Mouse (Mus musculus): ENCODE results near the gene Gucy1b2. TPM values are rescaled to one million over a fixed set of nuclear protein-coding genes. Genes with fewer than 3 reads are reported as not detected.
A peak's percentile ranks its signal among the peaks of the same experiment; 100 is the strongest.

Gene Gucy1b2
- polyA plus RNA-seq, 1 experiment from 2014 or later: 0.41 TPM

DNA sequence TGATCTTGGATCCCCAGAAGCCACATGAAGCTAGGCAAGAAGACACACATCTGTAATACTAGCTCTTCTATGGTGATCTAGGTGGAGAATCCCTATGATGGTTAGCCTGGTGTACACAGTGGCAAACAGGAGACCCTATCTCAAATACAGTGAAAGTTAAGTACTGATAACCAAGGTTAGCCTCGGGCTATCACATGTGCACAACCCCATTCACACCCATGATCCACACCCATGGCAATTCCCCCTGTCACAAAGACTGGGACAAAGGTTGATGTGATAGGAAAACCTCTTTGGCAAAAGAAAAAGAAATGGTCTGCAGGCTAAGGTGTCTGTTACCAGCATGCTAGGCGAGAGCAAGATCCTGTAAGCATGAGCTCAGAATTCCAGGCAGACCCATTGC, 16.0 kb upstream of the Gucy1b2 start:
- Histone ChIP-seq H3K9ac (no peak overlapping the region), H3K9me3 (ENCODE audit: control insufficient read depth, low read length) (no peaks in the 10 kb centered on the region), H3K4me3 (replicated peaks; ENCODE audit: low read length) (no peak overlapping the region), H3K4me1 (replicated peaks; ENCODE audit: control insufficient read depth, insufficient read depth, low read length) (no peaks in the 10 kb centered on the region), H3K36me3 (replicated peaks; ENCODE audit: control insufficient read depth, insufficient read depth) (no peaks in the 10 kb centered on the region), H3K4me2 (replicated peaks) (no peak overlapping the region), H3K27ac (no peak overlapping the region), H3K27me3 (ENCODE audit: control insufficient read depth, insufficient read depth, low read length) (no peaks in the 10 kb centered on the region)
- 88% methylated on average over 2 of the region's 2 CpGs for WGBS
- no peak for ATAC-seq (ENCODE audit: low FRiP score)
- no peak for DNase-seq (ENCODE audit: low spot score)

DNA sequence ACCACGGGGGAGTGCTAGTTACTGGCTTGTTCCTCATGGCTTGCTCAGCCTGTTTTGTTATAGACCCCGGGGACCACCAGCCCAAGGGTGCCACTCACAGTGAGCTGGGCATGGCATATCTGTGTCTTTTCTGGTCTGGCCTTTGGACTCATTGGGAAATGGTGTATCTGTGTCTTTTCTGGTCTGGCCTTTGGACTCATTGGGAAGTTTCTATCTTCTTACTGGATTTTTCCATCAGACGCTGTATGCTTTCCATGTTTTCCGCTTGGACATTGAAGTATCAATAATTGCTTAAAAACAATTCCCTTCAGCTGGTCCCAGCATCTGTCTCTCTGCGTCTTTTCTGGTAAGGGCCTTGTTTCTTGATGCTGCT, 12.7 kb upstream of the Gucy1b2 start:
- ATAC-seq (ENCODE audit: low FRiP score) (no peak), DNase-seq (ENCODE audit: low spot score) (no peak)
- no peaks in the 10 kb centered on the region for H3K36me3 ChIP-seq (replicated peaks; ENCODE audit: control insufficient read depth, insufficient read depth)
- H3K4me1 ChIP-seq (replicated peaks; ENCODE audit: control insufficient read depth, insufficient read depth, low read length): no peaks in the 10 kb centered on the region
- no peaks in the 10 kb centered on the region for H3K27me3 ChIP-seq (ENCODE audit: control insufficient read depth, insufficient read depth, low read length)
- WGBS: 86% methylated on average over 5 of the region's 5 CpGs
- H3K4me3 ChIP-seq (replicated peaks; ENCODE audit: low read length): no peak overlapping the region
- no peak overlapping the region for H3K4me2 ChIP-seq (replicated peaks)
- no peak overlapping the region for H3K9ac ChIP-seq
- no peaks in the 10 kb centered on the region for H3K9me3 ChIP-seq (ENCODE audit: control insufficient read depth, low read length)
- H3K27ac ChIP-seq: no peak overlapping the region

DNA sequence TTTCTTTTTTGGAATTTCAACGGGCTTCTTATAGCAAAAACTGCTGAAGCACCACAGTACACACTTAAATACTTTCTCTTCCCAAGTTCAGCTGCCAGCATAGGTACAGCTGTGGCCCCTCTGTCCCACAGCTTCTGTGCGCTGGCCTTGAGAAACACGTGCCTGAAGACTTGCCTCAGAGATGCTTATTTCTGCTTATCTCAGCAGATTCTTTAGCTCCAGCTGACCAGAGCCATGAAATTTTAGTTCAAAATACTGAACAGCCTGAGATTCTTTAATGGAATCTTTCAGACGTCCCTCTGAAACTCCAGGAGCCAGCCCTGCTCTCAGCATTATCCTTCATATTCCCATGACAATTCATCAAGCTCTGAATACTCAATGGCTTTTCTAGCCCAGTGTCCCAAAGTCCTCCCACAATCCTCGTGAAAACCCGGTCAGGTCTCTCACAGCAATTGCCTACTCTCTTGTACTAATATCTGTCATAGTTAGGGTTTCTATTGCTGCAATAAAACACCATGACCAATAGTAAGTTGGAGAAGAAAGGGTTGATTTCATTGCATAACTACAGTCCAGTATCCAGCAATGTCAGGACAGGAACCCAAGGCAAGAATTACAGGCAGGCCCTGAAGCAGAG, 12.1 kb upstream of the Gucy1b2 start:
- no peaks in the 10 kb centered on the region for H3K4me1 ChIP-seq (replicated peaks; ENCODE audit: control insufficient read depth, insufficient read depth, low read length)
- no peak for DNase-seq (ENCODE audit: low spot score)
- H3K9me3 ChIP-seq (ENCODE audit: control insufficient read depth, low read length): no peaks in the 10 kb centered on the region
- H3K27ac ChIP-seq: no peak overlapping the region
- H3K27me3 ChIP-seq (ENCODE audit: control insufficient read depth, insufficient read depth, low read length): no peaks in the 10 kb centered on the region
- no peak overlapping the region for H3K4me2 ChIP-seq (replicated peaks)
- no peak overlapping the region for H3K4me3 ChIP-seq (replicated peaks; ENCODE audit: low read length)
- no peak for ATAC-seq (ENCODE audit: low FRiP score)
- H3K36me3 ChIP-seq (replicated peaks; ENCODE audit: control insufficient read depth, insufficient read depth): no peaks in the 10 kb centered on the region
- H3K9ac ChIP-seq: no peak overlapping the region
- WGBS: 69% methylated on average over 6 of the region's 6 CpGs

DNA sequence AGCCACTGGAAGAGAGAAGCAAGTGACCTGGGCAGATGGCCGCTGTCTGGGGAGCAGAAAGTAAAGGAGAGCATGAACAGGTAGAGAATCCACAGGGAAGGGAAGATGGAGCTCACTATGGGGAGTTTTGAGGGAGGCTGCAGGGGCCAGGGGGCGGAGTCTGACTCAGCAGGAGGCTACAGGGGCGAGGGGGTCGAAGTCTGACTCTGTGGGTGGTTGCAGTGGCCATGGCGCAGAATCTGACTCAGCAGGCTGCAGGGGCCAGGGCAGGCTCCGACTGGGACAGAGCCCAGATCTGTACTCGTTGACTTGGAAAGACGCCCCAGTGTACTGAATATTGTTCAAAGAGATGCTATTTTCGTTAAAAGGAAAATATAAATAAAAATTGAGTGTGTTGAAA, 8.9 kb upstream of the Gucy1b2 start:
- Histone ChIP-seq H3K27me3 (ENCODE audit: control insufficient read depth, insufficient read depth, low read length) (no peaks in the 10 kb centered on the region), H3K4me2 (replicated peaks) (no peak overlapping the region), H3K4me1 (replicated peaks; ENCODE audit: control insufficient read depth, insufficient read depth, low read length) (no peaks in the 10 kb centered on the region), H3K27ac (no peak overlapping the region), H3K36me3 (replicated peaks; ENCODE audit: control insufficient read depth, insufficient read depth) (no peaks in the 10 kb centered on the region), H3K4me3 (replicated peaks; ENCODE audit: low read length) (no peak overlapping the region), H3K9ac (no peak overlapping the region), H3K9me3 (ENCODE audit: control insufficient read depth, low read length) (no peaks in the 10 kb centered on the region)
- no peak for ATAC-seq (ENCODE audit: low FRiP score)
- whole genome bisulfite sequencing: 15% methylated on average over 9 of the region's 9 CpGs
- no peak for DNase-seq (ENCODE audit: low spot score)

DNA sequence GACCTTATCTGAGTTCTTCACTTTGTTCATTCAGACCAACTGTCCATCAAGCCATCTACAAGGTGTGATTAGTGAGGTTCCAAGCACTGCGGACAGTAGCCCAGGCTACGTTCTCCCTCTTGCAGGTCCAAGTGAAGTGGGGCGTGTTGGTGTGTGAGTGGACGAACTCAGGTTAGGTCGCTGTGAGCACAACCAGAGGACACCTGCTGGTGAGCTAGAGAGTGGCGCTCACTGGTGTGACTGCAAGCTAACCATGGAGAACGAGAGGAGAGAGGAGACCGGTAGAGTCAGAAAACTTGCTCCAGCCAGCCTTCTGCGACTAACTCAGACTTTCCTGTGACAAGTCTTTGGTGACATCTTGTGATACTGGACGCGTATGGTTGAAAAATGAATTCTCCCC, 3.5 kb upstream of the Gucy1b2 start:
- DNase-seq (ENCODE audit: low spot score) (no peak), ATAC-seq (ENCODE audit: low FRiP score) (no peak)
- Histone ChIP-seq H3K9ac (no peak overlapping the region), H3K4me3 (replicated peaks; ENCODE audit: low read length) (no peak overlapping the region), H3K27ac (no peak overlapping the region), H3K36me3 (replicated peaks; ENCODE audit: control insufficient read depth, insufficient read depth) (no peaks in the 10 kb centered on the region), H3K27me3 (ENCODE audit: control insufficient read depth, insufficient read depth, low read length) (no peaks in the 10 kb centered on the region), H3K9me3 (ENCODE audit: control insufficient read depth, low read length) (no peaks in the 10 kb centered on the region), H3K4me1 (replicated peaks; ENCODE audit: control insufficient read depth, insufficient read depth, low read length) (peaks cover 5% of the 10 kb centered on the region; the same call in 1 of the 2 replicates), H3K4me2 (replicated peaks) (no peak overlapping the region)
- 66% methylated on average over 11 of the region's 11 CpGs for WGBS

DNA sequence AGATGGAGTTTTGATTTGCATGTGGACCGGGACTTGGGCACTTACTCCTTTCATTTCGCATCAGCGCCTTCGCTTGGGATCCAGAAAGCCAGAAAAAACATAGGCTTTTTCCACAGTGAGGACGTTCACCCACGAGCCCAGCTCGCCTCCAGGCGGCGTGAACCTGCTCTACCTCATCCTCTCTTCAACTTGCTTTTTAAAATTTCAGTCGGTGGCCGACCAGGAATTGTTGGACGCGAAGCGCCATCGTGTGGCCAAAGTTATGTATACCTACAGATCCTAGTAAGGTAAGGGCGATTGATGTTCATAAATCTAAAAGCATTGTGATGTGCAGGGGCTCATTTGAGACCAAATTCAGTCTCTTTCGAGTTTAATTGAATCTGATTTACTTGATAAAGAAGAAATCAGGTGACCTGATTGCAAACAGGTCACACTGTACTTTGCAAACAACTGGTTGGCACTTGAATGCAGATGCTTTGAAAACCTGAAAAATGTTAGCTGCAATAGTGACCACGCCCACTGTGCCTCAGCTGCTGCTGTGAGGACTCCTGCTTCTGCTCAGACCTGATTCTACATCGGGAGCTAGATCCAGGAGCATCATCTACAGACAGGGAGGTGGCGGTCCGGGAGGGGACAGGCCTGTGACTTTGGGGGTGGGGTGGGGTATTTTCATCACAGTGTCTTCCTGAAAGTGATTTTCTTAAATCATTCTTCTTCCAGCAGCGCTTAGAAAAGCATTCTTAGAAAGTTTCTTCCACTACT, 1.5 kb upstream of the Gucy1b2 start:
- ATAC-seq (ENCODE audit: low FRiP score): peak; percentile 69
- Histone ChIP-seq H3K36me3 (replicated peaks; ENCODE audit: control insufficient read depth, insufficient read depth) (no peaks in the 10 kb centered on the region), H3K9ac (peak overlapping the region; percentile 17; the same call in 1 of the 2 replicates), H3K27ac (no peak overlapping the region), H3K4me2 (replicated peaks) (peak overlapping the region; percentile 30), H3K4me3 (replicated peaks; ENCODE audit: low read length) (no peak overlapping the region), H3K27me3 (ENCODE audit: control insufficient read depth, insufficient read depth, low read length) (no peaks in the 10 kb centered on the region), H3K9me3 (ENCODE audit: control insufficient read depth, low read length) (no peaks in the 10 kb centered on the region), H3K4me1 (replicated peaks; ENCODE audit: control insufficient read depth, insufficient read depth, low read length) (peaks cover 10% of the 10 kb centered on the region; the same call in 1 of the 2 replicates)
- DNase-seq (ENCODE audit: low spot score): peak; percentile 95
- 18% methylated on average over 22 of the region's 22 CpGs for whole genome bisulfite sequencing

DNA sequence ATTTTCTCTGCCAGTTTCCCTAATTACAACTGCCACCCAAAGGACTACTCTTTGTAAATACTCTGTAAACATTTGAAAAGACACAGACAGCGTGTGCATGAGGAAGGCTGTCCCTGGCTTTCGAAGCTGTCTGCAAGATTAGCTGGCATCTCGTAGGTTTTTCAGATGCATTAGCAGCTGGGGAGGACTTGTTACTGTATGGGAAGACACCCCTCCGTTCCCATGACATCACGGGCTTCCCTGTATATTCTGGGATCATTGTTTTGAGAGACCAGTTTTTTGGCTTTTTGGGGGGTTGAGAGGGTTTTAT, 564 bp downstream of the Gucy1b2 start:
- no peak overlapping the region for H3K4me2 ChIP-seq (replicated peaks)
- H3K9me3 ChIP-seq (ENCODE audit: control insufficient read depth, low read length): no peaks in the 10 kb centered on the region
- peaks cover 10% of the 10 kb centered on the region; the same call in 1 of the 2 replicates for H3K4me1 ChIP-seq (replicated peaks; ENCODE audit: control insufficient read depth, insufficient read depth, low read length)
- H3K4me3 ChIP-seq (replicated peaks; ENCODE audit: low read length): no peak overlapping the region
- 55% methylated on average over 5 of the region's 5 CpGs for WGBS
- H3K36me3 ChIP-seq (replicated peaks; ENCODE audit: control insufficient read depth, insufficient read depth): no peaks in the 10 kb centered on the region
- DNase-seq (ENCODE audit: low spot score) (no peak), ATAC-seq (ENCODE audit: low FRiP score) (peak; percentile 21; the same call in 1 of the 2 replicates)
- no peak overlapping the region for H3K9ac ChIP-seq
- H3K27me3 ChIP-seq (ENCODE audit: control insufficient read depth, insufficient read depth, low read length): no peaks in the 10 kb centered on the region
- no peak overlapping the region for H3K27ac ChIP-seq

DNA sequence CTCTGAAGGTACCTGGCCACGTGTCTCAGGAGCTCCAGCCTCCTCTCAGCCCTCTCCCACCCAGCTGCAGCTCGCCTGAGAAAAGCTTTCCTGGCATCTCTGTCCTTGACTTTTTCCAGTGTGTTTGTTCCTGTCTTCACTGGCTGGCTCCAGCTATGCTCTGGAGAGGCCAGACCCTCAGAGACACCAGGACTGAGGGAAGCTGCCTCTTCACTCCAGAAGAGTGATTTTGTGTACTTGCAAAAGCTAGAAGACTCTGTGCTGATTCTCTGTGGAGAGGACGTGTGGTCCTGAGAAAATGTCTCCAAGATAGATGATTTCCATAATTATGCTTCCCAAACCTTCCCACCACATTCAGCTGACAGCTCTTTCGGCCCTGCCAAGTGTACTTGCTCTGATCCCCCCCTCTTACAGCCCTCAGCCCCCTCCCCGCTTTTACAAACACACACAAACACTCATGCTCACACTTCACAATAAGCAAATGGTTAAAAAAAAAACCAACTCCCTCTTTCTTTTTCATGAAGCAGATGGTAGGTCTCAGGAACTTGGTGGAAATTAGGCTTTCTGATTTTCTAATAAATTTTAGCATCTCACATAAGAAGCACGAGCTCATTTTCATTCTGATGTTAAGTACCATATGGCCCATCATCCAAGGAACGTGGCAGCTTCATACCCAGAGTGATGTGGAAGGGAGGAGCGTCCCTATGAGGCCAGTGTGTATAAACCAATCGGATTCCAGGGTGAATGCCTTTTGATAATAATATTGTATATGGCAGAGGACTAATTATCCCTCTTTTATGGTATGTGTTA, 1.1 kb downstream of the Gucy1b2 start:
- no peak overlapping the region for H3K9ac ChIP-seq
- WGBS: 46% methylated on average over 9 of the region's 9 CpGs
- peaks cover 10% of the 10 kb centered on the region; the same call in 1 of the 2 replicates for H3K4me1 ChIP-seq (replicated peaks; ENCODE audit: control insufficient read depth, insufficient read depth, low read length)
- ATAC-seq (ENCODE audit: low FRiP score): peak; percentile 73
- no peaks in the 10 kb centered on the region for H3K36me3 ChIP-seq (replicated peaks; ENCODE audit: control insufficient read depth, insufficient read depth)
- no peaks in the 10 kb centered on the region for H3K9me3 ChIP-seq (ENCODE audit: control insufficient read depth, low read length)
- no peak overlapping the region for H3K4me2 ChIP-seq (replicated peaks)
- H3K27ac ChIP-seq: peak overlapping the region; percentile 27; the same call in 1 of the 2 replicates
- DNase-seq (ENCODE audit: low spot score): peak; percentile 49
- H3K27me3 ChIP-seq (ENCODE audit: control insufficient read depth, insufficient read depth, low read length): no peaks in the 10 kb centered on the region
- H3K4me3 ChIP-seq (replicated peaks; ENCODE audit: low read length): no peak overlapping the region

DNA sequence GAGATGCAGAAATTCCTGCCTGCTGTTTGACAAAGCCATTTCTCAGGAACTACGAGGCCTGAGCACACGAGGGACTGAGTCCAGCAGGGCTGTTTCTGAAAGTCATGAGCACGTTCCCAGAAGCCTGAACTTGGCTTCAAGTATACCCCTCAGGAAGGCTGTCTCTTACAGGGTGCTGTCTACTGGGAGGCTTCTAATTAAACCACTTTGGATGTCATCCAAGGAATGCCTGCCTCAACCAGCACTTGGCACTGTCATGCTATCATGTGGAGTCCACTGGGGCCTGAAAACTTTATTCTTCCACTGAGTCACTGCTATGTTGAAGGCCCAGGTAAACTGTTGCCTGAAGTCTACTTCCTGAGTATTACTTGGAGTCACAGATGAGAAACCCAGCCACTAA, 2.0 kb downstream of the Gucy1b2 start:
- ATAC-seq (ENCODE audit: low FRiP score) (no peak), DNase-seq (ENCODE audit: low spot score) (no peak)
- Histone ChIP-seq H3K4me1 (replicated peaks; ENCODE audit: control insufficient read depth, insufficient read depth, low read length) (peaks cover 10% of the 10 kb centered on the region; the same call in 1 of the 2 replicates), H3K36me3 (replicated peaks; ENCODE audit: control insufficient read depth, insufficient read depth) (no peaks in the 10 kb centered on the region), H3K9ac (no peak overlapping the region), H3K9me3 (ENCODE audit: control insufficient read depth, low read length) (no peaks in the 10 kb centered on the region), H3K4me3 (replicated peaks; ENCODE audit: low read length) (no peak overlapping the region), H3K4me2 (replicated peaks) (no peak overlapping the region), H3K27me3 (ENCODE audit: control insufficient read depth, insufficient read depth, low read length) (no peaks in the 10 kb centered on the region), H3K27ac (peak overlapping the region; percentile 27; the same call in 1 of the 2 replicates)
- WGBS: 62% methylated on average over 3 of the region's 3 CpGs

Measured in hindbrain, embryonic 14.5 days (tissue).